Mouse (Mus musculus) MN1 (cell line): ENCODE measurements at regions not wholly inside any gene's neighbourhood (a gene's known extent, or its start where the extent isn't known, plus 50 kb on each side); places are given as distances from the start of the nearest gene placed in this dataset.
A peak's percentile ranks its signal among the peaks of the same experiment; 100 is the strongest.

Source experiments
- DNase-seq: peaks from one replicate; pipeline ENCODE4 v3.0.0-alpha.2; 2016; ENCODE audit warnings: low spot score

- DNase-seq: no peak
Observed at GRCm38 (mm10) chr16:78247189-78247588, 54.1 kb upstream of the Cxadr start.

GRCm38 (mm10) chr16:78242678-78243077, 58.6 kb upstream of the Cxadr start:
- no peak for DNase-seq

GRCm38 (mm10) chr16:78240152-78240551, 61.1 kb upstream of the Cxadr start:
- no peak for DNase-seq

GRCm38 (mm10) chr16:78238052-78238701, 63.1 kb upstream of the Cxadr start:
- DNase-seq: no peak

- DNase-seq: no peak
Observed at GRCm38 (mm10) chr16:78237641-78238051, 63.6 kb upstream of the Cxadr start.

GRCm38 (mm10) chr16:78236746-78237640, 64.3 kb upstream of the Cxadr start:
- no peak for DNase-seq

- no peak for DNase-seq
Observed at GRCm38 (mm10) chr16:78232205-78232604, 69.1 kb upstream of the Cxadr start.

GRCm38 (mm10) chr16:78229013-78229412, 72.3 kb upstream of the Cxadr start:
- DNase-seq: no peak

GRCm38 (mm10) chr16:78222377-78222776, 78.9 kb upstream of the Cxadr start:
- DNase-seq: no peak

- no peak for DNase-seq
Observed at GRCm38 (mm10) chr16:78221781-78222180, 79.5 kb upstream of the Cxadr start.

- DNase-seq: no peak
Observed at GRCm38 (mm10) chr16:78217633-78218032, 83.7 kb upstream of the Cxadr start.

- DNase-seq: no peak
Observed at GRCm38 (mm10) chr16:78216752-78217351, 84.4 kb upstream of the Cxadr start.

GRCm38 (mm10) chr16:78211687-78212086, 89.6 kb upstream of the Cxadr start:
- DNase-seq: no peak

- no peak for DNase-seq
Observed at GRCm38 (mm10) chr16:78208321-78208720, 93.0 kb upstream of the Cxadr start.

GRCm38 (mm10) chr16:78204332-78204731, 97.0 kb upstream of the Cxadr start:
- DNase-seq: no peak

GRCm38 (mm10) chr16:78200044-78200830, 101.1 kb upstream of the Cxadr start:
- no peak for DNase-seq

GRCm38 (mm10) chr16:78199252-78199651, 102.0 kb upstream of the Cxadr start:
- no peak for DNase-seq

GRCm38 (mm10) chr16:78198642-78199121, 102.6 kb upstream of the Cxadr start:
- no peak for DNase-seq

- DNase-seq: peak; percentile 38
Observed at GRCm38 (mm10) chr16:78197252-78197896, 103.9 kb upstream of the Cxadr start.

GRCm38 (mm10) chr16:78170627-78171605, 130.4 kb upstream of the Cxadr start:
- DNase-seq: no peak
